Mouse (Mus musculus): ENCODE data around the gene Ier3.

DNA sequence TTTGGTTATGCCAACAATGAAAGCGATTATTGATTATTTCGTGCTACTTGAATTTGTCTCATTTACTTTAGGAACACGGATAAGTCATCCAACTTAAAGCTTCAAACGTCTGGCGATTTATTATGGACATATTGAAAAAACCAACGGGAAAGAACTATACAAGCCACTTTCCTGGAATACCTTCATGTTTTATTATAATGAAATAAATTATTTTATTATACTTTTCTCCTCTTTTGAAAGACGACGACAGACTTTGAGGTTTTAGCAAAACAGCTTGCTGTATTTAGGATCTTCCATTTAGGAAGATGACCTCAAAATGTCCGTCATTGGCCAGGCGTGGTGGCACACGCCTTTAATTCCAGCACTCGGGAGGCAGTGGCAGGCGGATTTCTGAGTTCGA, 19.1 kb downstream of the Ier3 start:
- no peak for TF ChIP-seq POLR2A (IDR thresholded peaks at IDR 0.05; ENCODE audit: insufficient read depth, low read depth, low read length)
- no peak for TF ChIP-seq CTCF (IDR thresholded peaks at IDR 0.05)
- no peak for TF ChIP-seq EP300 (IDR thresholded peaks at IDR 0.05; ENCODE audit: insufficient read depth, low read depth, low read length)

All from heart, adult 2 months (tissue).